22 mouse cellular contexts compared by ENCODE assay signal in the genomic region with DNA sequence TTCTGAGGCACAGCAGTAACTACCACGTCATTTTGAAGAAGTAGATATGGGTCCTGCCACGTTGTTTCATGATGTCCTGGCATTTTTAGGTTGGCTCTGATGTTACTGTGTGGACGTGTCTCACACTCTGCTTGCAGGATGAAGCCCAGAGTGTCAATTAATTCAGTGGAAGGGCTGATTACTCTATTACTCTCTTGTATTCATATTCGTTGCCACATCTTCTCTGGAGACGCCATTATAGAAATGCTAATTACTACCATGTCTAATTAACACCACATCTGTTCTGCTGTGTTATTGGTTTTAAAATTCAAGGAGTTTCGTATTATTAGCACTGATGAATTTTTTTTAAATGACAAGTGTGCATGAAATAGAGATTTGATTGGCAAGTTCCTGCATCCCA. TPM values are rescaled to one million over a fixed set of nuclear protein-coding genes. Genes with fewer than 3 reads are reported as not detected.
DNase-seq lines count a peak whose midpoint lies in the region; ATAC-seq lines count a peak whose summit lies in the region.
"Had no signal": no experiment of that assay in that cellular context is flagged by ENCODE, and none has a peak within 500 bp of the region (broad histone marks: within the 10 kb centered on the region; RNA-seq: fewer than 3 reads in every experiment).

No protein-coding gene starts in this region.

- no peak overlapping the region for H3K4me3 ChIP-seq in forebrain, embryonic 12.5 days (replicated peaks)
- no peak overlapping the region for H3K4me3 ChIP-seq in forebrain, embryonic 11.5 days (ENCODE audit: low read depth, low read length)
- H3K4me3 ChIP-seq in hindbrain, embryonic 16.5 days (ENCODE audit: low read length), result no peak overlapping the region
- H3K4me3 ChIP-seq in hindbrain, embryonic 14.5 days (replicated peaks; ENCODE audit: low read length), result no peak overlapping the region
- H3K4me3 ChIP-seq in neural tube, embryonic 13.5 days, result no peak overlapping the region
- H3K4me3 ChIP-seq: embryonic facial prominence, embryonic 12.5 days; heart, embryonic 13.5 days had no signal

- H3K9me3 ChIP-seq in forebrain, embryonic 12.5 days, result no peaks in the 10 kb centered on the region
- no peaks in the 10 kb centered on the region for H3K9me3 ChIP-seq in forebrain, embryonic 11.5 days (ENCODE audit: control insufficient read depth, low read length)
- no peaks in the 10 kb centered on the region for H3K9me3 ChIP-seq in hindbrain, embryonic 16.5 days (ENCODE audit: control insufficient read depth, low read length)
- H3K9me3 ChIP-seq in hindbrain, embryonic 14.5 days (ENCODE audit: control insufficient read depth, low read length), result no peaks in the 10 kb centered on the region
- H3K9me3 ChIP-seq in neural tube, embryonic 13.5 days, result no peaks in the 10 kb centered on the region
- H3K9me3 ChIP-seq: embryonic facial prominence, embryonic 12.5 days; G1E had no signal

- no peak for DNase-seq in forebrain, embryonic 11.5 days (ENCODE audit: low spot score)
- DNase-seq in hindbrain, embryonic 14.5 days (ENCODE audit: low spot score), result no peak
- DNase-seq in neural tube, embryonic 10.5 days (ENCODE audit: extremely low spot score, low spot score), result no peak
- no peak for DNase-seq in right cerebral cortex, postnatal 14 days
- DNase-seq in layer of hippocampus, postnatal 10 days (ENCODE audit: low spot score in 2 of 2), result no peak
- DNase-seq: adrenal gland, adult 8-10 months; B cell, adult 2 months; cerebellum, adult 11-12 months; cerebellum, adult 9-10 months; cerebellum, postnatal 25 days; gastrocnemius, postnatal 36 days; heart, adult 11 months; heart, postnatal 36 days had no signal

- no peak overlapping the region for H3K27ac ChIP-seq in forebrain, embryonic 12.5 days
- no peak overlapping the region for H3K27ac ChIP-seq in forebrain, embryonic 11.5 days (ENCODE audit: low read depth, low read length)
- no peak overlapping the region for H3K27ac ChIP-seq in hindbrain, embryonic 16.5 days (ENCODE audit: low read depth, low read length)
- no peak overlapping the region for H3K27ac ChIP-seq in hindbrain, embryonic 14.5 days
- peak overlapping the region; percentile 33; the same call in 1 of the 2 replicates for H3K27ac ChIP-seq in neural tube, embryonic 13.5 days (replicated peaks)
- H3K27ac ChIP-seq: embryonic facial prominence, embryonic 12.5 days; heart, embryonic 13.5 days had no signal

- no peaks in the 10 kb centered on the region for H3K27me3 ChIP-seq in forebrain, embryonic 12.5 days
- no peaks in the 10 kb centered on the region for H3K27me3 ChIP-seq in forebrain, embryonic 11.5 days (ENCODE audit: control insufficient read depth, insufficient read depth, low read length)
- no peaks in the 10 kb centered on the region for H3K27me3 ChIP-seq in hindbrain, embryonic 16.5 days (replicated peaks; ENCODE audit: control insufficient read depth, insufficient read depth, low read length)
- no peaks in the 10 kb centered on the region for H3K27me3 ChIP-seq in hindbrain, embryonic 14.5 days (ENCODE audit: control insufficient read depth, insufficient read depth, low read length)
- H3K27me3 ChIP-seq in neural tube, embryonic 13.5 days, result no peaks in the 10 kb centered on the region
- H3K27me3 ChIP-seq: embryonic facial prominence, embryonic 12.5 days had no signal

- no peaks in the 10 kb centered on the region for H3K4me1 ChIP-seq in forebrain, embryonic 12.5 days
- H3K4me1 ChIP-seq in forebrain, embryonic 11.5 days (replicated peaks; ENCODE audit: control insufficient read depth, insufficient read depth, low read length), result no peaks in the 10 kb centered on the region
- no peaks in the 10 kb centered on the region for H3K4me1 ChIP-seq in hindbrain, embryonic 16.5 days (ENCODE audit: control insufficient read depth, insufficient read depth, low read depth, low read length)
- no peaks in the 10 kb centered on the region for H3K4me1 ChIP-seq in hindbrain, embryonic 14.5 days (replicated peaks; ENCODE audit: control insufficient read depth, insufficient read depth, low read length)
- 0 out of 2 replicates have a peak, but pooled peaks cover 4% of the 10 kb centered on the region for H3K4me1 ChIP-seq in neural tube, embryonic 13.5 days (replicated peaks)
- H3K4me1 ChIP-seq: embryonic facial prominence, embryonic 12.5 days; heart, embryonic 13.5 days had no signal

- H3K4me2 ChIP-seq in forebrain, embryonic 12.5 days, result no peak overlapping the region
- no peak overlapping the region for H3K4me2 ChIP-seq in forebrain, embryonic 11.5 days (ENCODE audit: low read depth, low read length, severe bottlenecking)
- no peak overlapping the region for H3K4me2 ChIP-seq in hindbrain, embryonic 16.5 days (ENCODE audit: low read length)
- H3K4me2 ChIP-seq in hindbrain, embryonic 14.5 days (replicated peaks), result no peak overlapping the region
- H3K4me2 ChIP-seq in neural tube, embryonic 13.5 days, result no peak overlapping the region
- H3K4me2 ChIP-seq: embryonic facial prominence, embryonic 12.5 days; heart, embryonic 13.5 days had no signal

- no peaks in the 10 kb centered on the region for H3K36me3 ChIP-seq in forebrain, embryonic 12.5 days (replicated peaks)
- H3K36me3 ChIP-seq in forebrain, embryonic 11.5 days (ENCODE audit: control insufficient read depth, insufficient read depth, low read length), result no peaks in the 10 kb centered on the region
- no peaks in the 10 kb centered on the region for H3K36me3 ChIP-seq in hindbrain, embryonic 16.5 days (ENCODE audit: control insufficient read depth, insufficient read depth, low read length)
- no peaks in the 10 kb centered on the region for H3K36me3 ChIP-seq in hindbrain, embryonic 14.5 days (replicated peaks; ENCODE audit: control insufficient read depth, insufficient read depth)
- H3K36me3 ChIP-seq in neural tube, embryonic 13.5 days, result no peaks in the 10 kb centered on the region
- H3K36me3 ChIP-seq: embryonic facial prominence, embryonic 12.5 days; G1E; heart, embryonic 13.5 days had no signal

- peak; percentile 6; the same call in 1 of the 2 replicates for ATAC-seq in forebrain, embryonic 12.5 days (ENCODE audit: low FRiP score)
- ATAC-seq in forebrain, embryonic 11.5 days (replicated peaks; ENCODE audit: low FRiP score), result no peak
- peak; percentile 37; the same call in 1 of the 2 replicates for ATAC-seq in hindbrain, embryonic 16.5 days
- ATAC-seq in hindbrain, embryonic 14.5 days (ENCODE audit: low FRiP score), result no peak; the same call in 1 of the 2 replicates
- ATAC-seq in neural tube, embryonic 13.5 days (ENCODE audit: low read depth), result peak; percentile 59; the same call in 1 of the 2 replicates
- ATAC-seq: CD4-positive, CD25-positive, alpha-beta regulatory T cell, adult 4 months; intestine, embryonic 16.5 days had no signal

- whole genome bisulfite sequencing in forebrain, embryonic 12.5 days, result 57% methylated on average over 6 of the region's 6 CpGs
- WGBS in forebrain, embryonic 11.5 days, result 76% methylated on average over 6 of the region's 6 CpGs
- WGBS in hindbrain, embryonic 16.5 days, result 48% methylated on average over 6 of the region's 6 CpGs
- 57% methylated on average over 6 of the region's 6 CpGs for WGBS in hindbrain, embryonic 14.5 days
- WGBS in neural tube, embryonic 13.5 days, result 63% methylated on average over 6 of the region's 6 CpGs

- H3K9ac ChIP-seq in forebrain, embryonic 12.5 days, result no peak overlapping the region
- no peak overlapping the region for H3K9ac ChIP-seq in forebrain, embryonic 11.5 days (ENCODE audit: low read length)
- H3K9ac ChIP-seq in hindbrain, embryonic 16.5 days (ENCODE audit: low read depth, low read length), result no peak overlapping the region
- H3K9ac ChIP-seq in hindbrain, embryonic 14.5 days, result no peak overlapping the region
- H3K9ac ChIP-seq in neural tube, embryonic 13.5 days, result no peak overlapping the region
- H3K9ac ChIP-seq: embryonic facial prominence, embryonic 12.5 days; heart, embryonic 13.5 days had no signal

RNA-seq across cellular contexts. Expression of a gene that starts 30.7 kb away (rescaled TPM):
- polyA plus RNA-seq in forebrain, embryonic 12.5 days (2016; fragmentation: Nextera tagmentation; extraction: Ambion mirVana), result 7.3 and 13.5 TPM in 2 replicates
- 2.5 and 4.4 TPM in 2 replicates for polyA plus RNA-seq in forebrain, embryonic 11.5 days (2014; fragmentation: Nextera tagmentation; extraction: Ambion mirVana)
- 70.4 and 88.3 TPM in 2 replicates for polyA plus RNA-seq in hindbrain, embryonic 16.5 days (2015; fragmentation: Nextera tagmentation; extraction: Ambion mirVana)
- 73.5 and 83.2 TPM in 2 replicates for polyA plus RNA-seq in hindbrain, embryonic 14.5 days (2014; fragmentation: Nextera tagmentation; extraction: Ambion mirVana)
- polyA plus RNA-seq in neural tube, embryonic 13.5 days (2015; fragmentation: Nextera tagmentation; extraction: Ambion mirVana), result 7.9 and 11.2 TPM in 2 replicates
- total RNA-seq in layer of hippocampus, postnatal 10 days (2021), result 100 to 1,000 TPM; 453 to 489 TPM
- total RNA-seq: G1E; gastrocnemius, adult 8-10 months; heart, postnatal 36 days had no signal
- polyA plus RNA-seq: CD4-positive, CD25-positive, alpha-beta regulatory T cell, adult 4 months; G1E had no signal

Comparison
In these comparisons a context has a peak if more than half of its experiments do, and no peak if none do; other contexts are left out.
1. ATAC-seq: peak in forebrain, embryonic 12.5 days (single experiment), hindbrain, embryonic 16.5 days (single experiment) and neural tube, embryonic 13.5 days (single experiment); none in forebrain, embryonic 11.5 days (single experiment) and hindbrain, embryonic 14.5 days (single experiment).